Mouse (Mus musculus): ENCODE results near the gene Pstpip1.
A peak's percentile ranks its signal among the peaks of the same experiment; 100 is the strongest.

GRCm38 (mm10) chr9:56131813-56132525 lies 42.2 kb downstream of the Pstpip1 start:
- no peak for TF ChIP-seq CTCF (conservative IDR thresholded peaks at IDR 0.05 in 1 of 2, IDR thresholded peaks at IDR 0.05 in 1 of 2; ENCODE audit: low read depth in 2 of 2, low read length in 2 of 2)
- TF ChIP-seq POLR2A (IDR thresholded peaks at IDR 0.05; ENCODE audit: low read depth, low read length) = no peak
- no peak for TF ChIP-seq IRF4 (IDR thresholded peaks at IDR 0.05; ENCODE audit: low read depth, low read length)
- no peak for TF ChIP-seq ZC3H11A (IDR thresholded peaks at IDR 0.05; ENCODE audit: low read depth, low read length)
- TF ChIP-seq USF2 (conservative IDR thresholded peaks at IDR 0.05; ENCODE audit: low read depth, low read length) = no peak
- TF ChIP-seq ZKSCAN1 (IDR thresholded peaks at IDR 0.05; ENCODE audit: borderline replicate concordance, low read depth, low read length) = no peak
- no peak for TF ChIP-seq KAT2A (IDR thresholded peaks at IDR 0.05; ENCODE audit: insufficient replicate concordance, low read length)
- no peak for TF ChIP-seq MAFK (IDR thresholded peaks at IDR 0.05; ENCODE audit: insufficient replicate concordance, low read length)
- TF ChIP-seq ETS1 (conservative IDR thresholded peaks at IDR 0.05; ENCODE audit: low read depth, low read length) = peak; percentile 26; the same call in 1 of the 2 replicates
- TF ChIP-seq NRF1 (IDR thresholded peaks at IDR 0.05; ENCODE audit: low read depth, low read length) = no peak
- no peak for TF ChIP-seq RAD21 (IDR thresholded peaks at IDR 0.05; ENCODE audit: low read depth, low read length)
- no peak for TF ChIP-seq UBTF (IDR thresholded peaks at IDR 0.05; ENCODE audit: low read depth, low read length)
- TF ChIP-seq POLR2AphosphoS2 (IDR thresholded peaks at IDR 0.05; ENCODE audit: low read depth, low read length) = no peak
- no peak for TF ChIP-seq CHD2 (IDR thresholded peaks at IDR 0.05; ENCODE audit: low read length)
